16 mouse cellular contexts compared by ENCODE assay signal in genomic region chr9:48795740-48796139, GRCm38 (mm10). TPM values are rescaled to one million over a fixed set of nuclear protein-coding genes. Genes with fewer than 3 reads are reported as not detected.
DNase-seq lines count a peak whose midpoint lies in the region; ATAC-seq and TF ChIP-seq lines count a peak whose summit lies in the region.
"Had no signal": no experiment of that assay in that cellular context is flagged by ENCODE, and none has a peak within 500 bp of the region (broad histone marks: within the 10 kb centered on the region; RNA-seq: fewer than 3 reads in every experiment).

No protein-coding gene starts in this region.

- WGBS in cerebellum, adult 2 months, result 52% methylated on average over 10 of the region's 10 CpGs
- WGBS in hindbrain, embryonic 10.5 days, result 68% methylated on average over 10 of the region's 10 CpGs
- 45% methylated on average over 10 of the region's 10 CpGs for WGBS in hindbrain, postnatal 0 days
- WGBS in midbrain, embryonic 11.5 days, result 33% methylated on average over 10 of the region's 10 CpGs

- no peaks in the 10 kb centered on the region for H3K4me1 ChIP-seq in cerebellum, adult 2 months (ENCODE audit: control insufficient read depth, insufficient read depth, low read length)
- peaks cover 54% of the 10 kb centered on the region for H3K4me1 ChIP-seq in hindbrain, embryonic 10.5 days (replicated peaks)
- peaks cover 8% of the 10 kb centered on the region; the same call in 1 of the 2 replicates for H3K4me1 ChIP-seq in hindbrain, postnatal 0 days (ENCODE audit: insufficient read depth, low read length)
- peaks cover 37% of the 10 kb centered on the region for H3K4me1 ChIP-seq in midbrain, embryonic 11.5 days (ENCODE audit: control insufficient read depth, insufficient read depth, low read length)

- no peak for TF ChIP-seq POLR2A in cerebellum, adult 2 months (IDR thresholded peaks at IDR 0.05; ENCODE audit: borderline replicate concordance, insufficient read depth, low read length)

- no peak for TF ChIP-seq CTCF in cerebellum, adult 2 months (IDR thresholded peaks at IDR 0.05; ENCODE audit: borderline replicate concordance, insufficient read depth, low read depth, low read length)
- no peak for TF ChIP-seq CTCF in hindbrain, postnatal 0 days (IDR thresholded peaks at IDR 0.05; ENCODE audit: low read depth)

- no peak for ATAC-seq in hindbrain, postnatal 0 days
- ATAC-seq in midbrain, embryonic 11.5 days (ENCODE audit: low FRiP score), result 0 out of 2 replicates have a peak, but pooled peaks have one; percentile 40
- ATAC-seq: forebrain, postnatal 0 days had no signal

- no peak overlapping the region for H3K27ac ChIP-seq in cerebellum, adult 2 months (ENCODE audit: insufficient read depth, low read length)
- peak overlapping the region; percentile 71 for H3K27ac ChIP-seq in hindbrain, embryonic 10.5 days
- no peak overlapping the region for H3K27ac ChIP-seq in hindbrain, postnatal 0 days
- peak overlapping the region; percentile 10; the same call in 1 of the 2 replicates for H3K27ac ChIP-seq in midbrain, embryonic 11.5 days (ENCODE audit: low read depth, low read length)
- H3K27ac ChIP-seq: intestine, embryonic 15.5 days; kidney, embryonic 15.5 days; liver, embryonic 15.5 days had no signal

- peak; percentile 24 to 35 for DNase-seq in cerebellum, postnatal 10 days
- no peak for DNase-seq in cerebellum, adult 2 months
- no peak for DNase-seq in hindbrain, embryonic 10.5 days (ENCODE audit: low spot score)
- no peak for DNase-seq in hindbrain, postnatal 0 days (ENCODE audit: low spot score)
- DNase-seq in embryo, embryonic 11 days, result peak; percentile 23
- DNase-seq in midbrain, embryonic 11.5 days (ENCODE audit: low spot score, missing footprints), result no peak
- DNase-seq in adrenal gland, postnatal 14 days, result no peak
- DNase-seq in testis, postnatal 14 days (ENCODE audit: low spot score), result no peak
- DNase-seq: cerebellum, postnatal 36 days; forebrain, postnatal 0 days; gastrocnemius, postnatal 10 days; heart, postnatal 36 days; lung, postnatal 36 days had no signal

- peaks cover 5% of the 10 kb centered on the region; the same call in 1 of the 2 replicates for H3K36me3 ChIP-seq in hindbrain, embryonic 10.5 days
- H3K36me3 ChIP-seq in hindbrain, postnatal 0 days (ENCODE audit: insufficient read depth, low read length), result no peaks in the 10 kb centered on the region
- no peaks in the 10 kb centered on the region for H3K36me3 ChIP-seq in midbrain, embryonic 11.5 days (ENCODE audit: control insufficient read depth, insufficient read depth, low read length)
- H3K36me3 ChIP-seq: intestine, embryonic 15.5 days; kidney, embryonic 15.5 days; liver, embryonic 15.5 days had no signal

- no peak overlapping the region for H3K4me2 ChIP-seq in hindbrain, postnatal 0 days (ENCODE audit: low read depth, low read length)
- no peak overlapping the region for H3K4me2 ChIP-seq in midbrain, embryonic 11.5 days
- H3K4me2 ChIP-seq: intestine, embryonic 15.5 days; kidney, embryonic 15.5 days; liver, embryonic 15.5 days had no signal

- no peaks in the 10 kb centered on the region for H3K9me3 ChIP-seq in hindbrain, embryonic 10.5 days
- H3K9me3 ChIP-seq in hindbrain, postnatal 0 days (ENCODE audit: low read length), result no peaks in the 10 kb centered on the region
- H3K9me3 ChIP-seq in midbrain, embryonic 11.5 days (ENCODE audit: control insufficient read depth, low read length), result no peaks in the 10 kb centered on the region
- H3K9me3 ChIP-seq: intestine, embryonic 15.5 days; kidney, embryonic 15.5 days; liver, embryonic 15.5 days had no signal

- no peak overlapping the region for H3K4me3 ChIP-seq in cerebellum, adult 2 months (replicated peaks; ENCODE audit: insufficient read depth, low read depth, low read length)
- H3K4me3 ChIP-seq in hindbrain, embryonic 10.5 days, result no peak overlapping the region
- H3K4me3 ChIP-seq in hindbrain, postnatal 0 days (ENCODE audit: low read length), result no peak overlapping the region
- H3K4me3 ChIP-seq in midbrain, embryonic 11.5 days (ENCODE audit: low read depth, low read length), result no peak overlapping the region
- H3K4me3 ChIP-seq: intestine, embryonic 15.5 days; kidney, embryonic 15.5 days; liver, embryonic 15.5 days had no signal

- no peak overlapping the region for H3K9ac ChIP-seq in hindbrain, postnatal 0 days (replicated peaks; ENCODE audit: low read length)
- no peak overlapping the region for H3K9ac ChIP-seq in midbrain, embryonic 11.5 days (ENCODE audit: low read length)
- H3K9ac ChIP-seq: forebrain, postnatal 0 days; intestine, embryonic 15.5 days; kidney, embryonic 15.5 days; liver, embryonic 15.5 days had no signal

- H3K27me3 ChIP-seq in cerebellum, adult 2 months (ENCODE audit: control insufficient read depth, insufficient read depth, low read length), result no peaks in the 10 kb centered on the region
- H3K27me3 ChIP-seq in hindbrain, embryonic 10.5 days (ENCODE audit: insufficient read depth, poor library complexity, severe bottlenecking), result no peaks in the 10 kb centered on the region
- H3K27me3 ChIP-seq in hindbrain, postnatal 0 days (ENCODE audit: insufficient read depth, low read length), result no peaks in the 10 kb centered on the region
- H3K27me3 ChIP-seq in midbrain, embryonic 11.5 days (ENCODE audit: control insufficient read depth, insufficient read depth, low read length), result no peaks in the 10 kb centered on the region
- H3K27me3 ChIP-seq: intestine, embryonic 15.5 days had no signal

RNA-seq across cellular contexts. Expression of gene Zbtb16, which starts 40.3 kb away (rescaled TPM):
- polyA plus RNA-seq in cerebellum, adult 2 months (2012; rRNA removed), result 5.0 and 8.5 TPM in 2 replicates
- 22.6 and 35.6 TPM in 2 replicates for polyA plus RNA-seq in hindbrain, embryonic 10.5 days (2016; fragmentation: Nextera tagmentation; extraction: Ambion mirVana)
- total RNA-seq in hindbrain, postnatal 0 days (2014; rRNA removed), result 11.2 and 13.5 TPM in 2 replicates
- polyA plus RNA-seq in hindbrain, postnatal 0 days (2015; fragmentation: Nextera tagmentation; extraction: Ambion mirVana), result 5.4 and 6.8 TPM in 2 replicates
- polyA plus RNA-seq in midbrain, embryonic 11.5 days (2014; fragmentation: Nextera tagmentation; extraction: Ambion mirVana), result 14.0 and 15.0 TPM in 2 replicates
- total RNA-seq in adrenal gland, postnatal 14 days (2021), result 88.9 and 109 TPM in 2 replicates

Comparison
In these comparisons a context has a peak if more than half of its experiments do, and no peak if none do; other contexts are left out.
1. DNase-seq: peak in cerebellum, postnatal 10 days (2 of 2) and embryo, embryonic 11 days (single experiment); none in cerebellum, adult 2 months (0 of 2), hindbrain, embryonic 10.5 days (single experiment), hindbrain, postnatal 0 days (single experiment), midbrain, embryonic 11.5 days (single experiment), adrenal gland, postnatal 14 days (single experiment) and testis, postnatal 14 days (single experiment).
2. H3K27ac ChIP-seq: peak in hindbrain, embryonic 10.5 days (single experiment) and midbrain, embryonic 11.5 days (single experiment); none in cerebellum, adult 2 months (single experiment) and hindbrain, postnatal 0 days (single experiment).